Mouse (Mus musculus): ENCODE data around the gene Clrn1.

Clrn1 gene

DNA sequence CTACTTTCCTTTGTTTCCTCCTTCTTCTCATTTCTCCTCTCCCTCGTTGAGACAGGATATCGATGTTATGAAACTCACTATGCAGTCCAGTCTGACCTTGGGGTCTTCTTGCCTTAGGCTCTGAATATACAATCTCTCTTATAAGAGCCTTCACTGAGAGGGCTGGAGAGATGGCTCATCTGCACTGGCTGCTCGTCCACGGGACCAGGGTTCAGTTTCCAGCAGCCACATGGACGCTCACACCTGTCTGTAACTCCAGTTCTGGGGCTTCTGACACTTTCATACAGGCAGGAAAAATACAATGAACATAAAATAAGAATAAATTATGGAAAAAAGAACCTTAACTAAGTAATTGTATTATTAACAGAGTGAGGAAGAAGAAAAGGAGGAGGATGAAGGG, 53.6 kb downstream of the Clrn1 start:
- in situ Hi-C loops (cut with MboI, MseI) = no loop called here

DNA sequence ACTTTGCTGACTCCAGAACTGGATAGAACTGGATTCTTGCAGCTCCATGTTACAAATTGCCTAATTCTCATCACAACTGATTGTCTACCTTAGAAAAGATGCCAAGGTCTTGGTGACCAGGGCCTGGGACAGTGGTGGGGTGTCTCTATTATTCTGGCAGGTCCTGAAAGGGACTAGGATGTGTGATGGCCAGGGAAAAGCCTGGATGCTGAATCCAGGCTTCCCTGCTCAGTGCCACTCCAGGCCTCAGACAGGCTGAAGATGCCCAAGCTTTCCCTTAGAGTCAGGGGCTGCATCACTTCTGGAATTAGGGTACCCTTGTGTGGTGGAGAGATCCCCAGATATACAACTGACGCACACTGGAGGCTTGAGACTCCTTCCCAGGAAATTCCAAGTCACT, 55.2 kb downstream of the Clrn1 start:
- in situ Hi-C loops (cut with MboI, MseI) = no loop called here

DNA sequence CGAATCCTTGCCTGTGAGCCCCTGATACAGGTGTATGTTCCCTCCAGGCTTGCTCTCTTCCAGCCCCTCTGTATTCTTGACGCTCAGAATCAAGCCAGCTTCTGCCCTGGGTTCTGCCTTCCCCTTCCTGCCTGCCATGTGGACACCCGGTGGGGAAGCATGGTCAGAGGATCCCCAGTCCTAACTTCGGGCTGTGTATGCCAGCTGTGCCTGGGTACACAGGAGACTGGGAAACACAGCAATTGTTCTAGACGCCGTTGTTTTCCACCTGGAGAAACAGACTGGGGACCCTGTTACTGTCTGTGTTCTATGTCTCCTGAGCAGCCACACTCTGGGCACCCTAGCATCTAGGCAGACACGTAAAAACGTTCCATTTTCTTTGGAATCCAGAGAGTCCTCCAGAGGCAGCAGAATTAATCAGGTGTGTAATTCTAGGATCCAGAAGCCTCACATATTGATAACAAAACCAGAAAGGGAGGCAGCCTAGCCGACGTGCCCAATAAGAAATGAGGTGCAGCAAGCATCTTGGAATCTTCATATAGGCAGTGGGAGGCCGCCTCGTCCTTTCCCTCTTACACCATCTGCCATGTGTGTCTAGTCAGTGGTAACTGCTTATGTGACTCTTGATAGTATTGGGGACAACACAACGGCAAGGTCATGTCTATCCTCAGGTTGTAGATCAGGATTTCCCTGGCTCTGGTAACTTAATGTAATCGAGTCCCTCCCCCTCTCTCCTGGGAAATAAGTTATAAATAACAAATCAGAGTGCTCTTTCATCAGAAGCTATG, 56.6 kb downstream of the Clrn1 start:
- in situ Hi-C loops (cut with MboI, MseI) = no loop called here

DNA sequence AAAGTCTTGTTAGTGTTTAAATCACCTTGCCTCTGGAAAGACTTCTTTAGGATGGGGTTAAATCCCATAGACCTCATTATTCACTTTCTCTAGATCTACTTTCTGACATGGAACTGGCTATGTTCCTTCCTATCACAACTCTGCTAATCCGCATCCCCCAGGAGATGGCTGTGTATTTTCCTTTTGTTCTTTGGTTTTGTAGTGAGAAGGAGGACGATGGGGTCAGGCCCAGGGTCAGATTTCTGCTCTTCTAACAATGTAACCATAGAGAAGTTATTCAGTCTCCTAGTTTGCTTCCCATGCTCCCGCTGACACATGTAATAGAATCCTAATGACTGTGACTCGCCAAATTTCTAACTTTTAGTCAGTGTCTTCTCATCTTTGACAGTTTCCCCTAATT, 58.9 kb downstream of the Clrn1 start:
- in situ Hi-C loops (cut with MboI, MseI) = no loop called here

DNA sequence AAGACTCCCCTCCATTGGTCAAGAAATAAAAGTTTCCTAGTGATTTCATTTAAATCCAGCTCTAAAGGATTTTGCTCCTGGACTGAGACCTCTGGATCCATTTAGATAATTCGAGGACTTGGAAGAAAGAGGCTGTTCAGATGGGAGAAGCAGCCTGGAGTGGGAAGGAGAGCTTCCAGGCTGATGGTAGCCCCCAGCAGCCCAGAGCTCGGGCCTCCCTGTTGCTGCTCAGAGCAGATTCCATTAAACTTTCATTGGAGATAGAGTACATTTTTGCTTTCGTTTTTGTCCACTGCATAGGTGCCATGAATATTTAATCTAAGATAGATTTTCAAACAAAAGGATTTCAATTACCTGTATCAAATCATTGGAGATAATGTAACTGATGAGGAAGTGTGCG, 62.9 kb downstream of the Clrn1 start, which contains the start of gene Mindy4b-ps:
TSS of gene Mindy4b-ps (minus strand) at position 101 of the 400 bp plus-strand sequence.
- in situ Hi-C loops (cut with MboI, MseI) = no loop called here

DNA sequence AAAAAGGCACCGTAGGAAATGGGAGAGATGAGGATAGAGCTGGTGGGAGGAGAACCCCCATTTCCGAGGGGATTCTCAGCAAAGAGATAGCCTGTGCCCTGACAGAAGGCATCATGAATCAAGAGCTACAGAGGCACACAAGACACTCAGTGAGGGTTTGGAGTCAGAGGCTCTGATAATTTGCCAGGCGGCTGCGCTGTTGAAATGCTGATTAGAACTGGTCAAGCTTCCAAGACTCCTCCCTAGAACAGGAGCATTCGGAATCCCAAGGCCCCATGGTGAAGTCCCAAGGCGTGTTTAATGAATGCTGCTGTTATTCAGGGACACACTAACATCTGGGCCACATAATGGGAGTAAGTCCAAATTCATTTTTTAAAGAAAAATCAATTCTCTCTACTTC, 67.8 kb downstream of the Clrn1 start:
- in situ Hi-C loops (cut with MboI, MseI) = no loop called here

DNA sequence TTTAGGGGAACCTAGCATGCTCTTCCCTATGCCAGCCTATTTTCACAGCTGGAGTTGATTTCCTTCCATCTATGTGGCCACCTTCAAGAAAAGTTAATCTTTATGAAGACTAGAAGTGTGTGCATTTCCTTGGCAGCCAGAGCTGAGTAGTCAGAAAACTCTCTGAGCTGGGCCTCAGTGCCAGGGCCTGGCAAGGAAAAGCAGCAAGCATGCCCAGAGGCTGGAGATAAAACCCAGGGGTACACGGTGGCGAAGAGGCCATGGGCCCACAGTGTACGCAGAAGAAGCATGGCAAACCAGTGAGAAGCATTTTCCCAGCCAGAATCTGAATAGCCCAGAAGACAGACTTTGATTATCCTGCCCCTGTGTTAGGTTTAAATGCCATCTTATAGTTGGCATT, 70.9 kb downstream of the Clrn1 start:
- in situ Hi-C loops (cut with MboI, MseI) = no loop called here

DNA sequence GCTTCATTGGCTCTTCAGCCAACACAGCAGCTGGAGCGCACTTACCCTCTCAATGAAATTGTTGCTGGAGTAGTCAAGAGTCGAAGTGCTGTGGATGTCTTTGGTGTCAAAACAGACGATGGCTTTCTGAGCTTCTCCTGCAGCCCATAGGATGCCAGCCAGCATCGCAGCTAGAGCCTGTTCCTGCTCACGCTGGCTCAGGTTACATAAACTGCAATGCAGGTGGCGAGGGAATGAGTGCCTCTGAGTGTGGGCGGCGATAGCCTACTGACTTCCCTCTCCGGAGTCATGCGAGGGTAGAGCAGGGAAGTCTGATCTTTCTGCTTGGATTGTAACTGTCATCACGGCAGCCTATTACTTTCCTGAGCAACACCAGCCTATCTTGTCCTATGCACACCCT, 74.8 kb downstream of the Clrn1 start:
- in situ Hi-C loops (cut with MboI, MseI) = no loop called here

DNA sequence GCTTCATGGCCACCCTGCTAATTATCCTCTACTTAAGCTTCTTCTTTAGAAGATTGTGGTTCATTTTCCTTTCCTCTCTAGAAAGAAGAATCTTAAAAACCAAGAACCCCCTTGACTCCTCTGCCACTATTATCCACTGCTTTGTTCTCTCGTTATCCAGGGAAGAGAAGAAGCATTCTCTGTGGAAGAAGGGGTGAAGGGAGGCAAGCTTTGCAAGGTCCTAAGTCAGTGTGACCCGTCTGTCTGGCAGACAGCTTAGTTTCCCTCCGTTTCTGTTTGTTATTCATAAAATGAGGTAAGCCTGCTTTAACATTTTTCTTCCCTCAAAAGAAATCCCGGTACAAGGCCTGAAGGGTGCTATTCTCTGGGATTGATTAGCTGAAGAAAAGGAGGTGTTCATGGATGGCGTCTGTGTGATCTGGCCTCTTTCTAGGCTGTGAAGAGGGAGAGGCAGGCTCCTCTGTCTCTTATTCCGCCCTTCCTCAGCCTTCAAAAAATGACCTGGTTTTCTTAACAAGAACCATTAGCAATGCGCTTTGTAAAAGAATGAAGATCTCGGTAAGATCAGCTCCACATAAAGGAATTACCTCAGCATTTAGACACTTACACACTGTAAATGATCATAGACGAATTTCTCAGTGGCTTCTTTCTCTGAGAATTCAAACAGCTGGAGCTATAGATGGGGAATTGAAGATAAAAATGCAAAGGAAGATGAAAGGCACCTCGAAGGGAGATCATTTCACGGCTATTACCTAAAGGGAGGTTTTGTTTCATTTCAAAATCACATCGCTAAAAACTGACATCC, 75.8 kb downstream of the Clrn1 start:
- in situ Hi-C loops (cut with MboI, MseI) = no loop called here

DNA sequence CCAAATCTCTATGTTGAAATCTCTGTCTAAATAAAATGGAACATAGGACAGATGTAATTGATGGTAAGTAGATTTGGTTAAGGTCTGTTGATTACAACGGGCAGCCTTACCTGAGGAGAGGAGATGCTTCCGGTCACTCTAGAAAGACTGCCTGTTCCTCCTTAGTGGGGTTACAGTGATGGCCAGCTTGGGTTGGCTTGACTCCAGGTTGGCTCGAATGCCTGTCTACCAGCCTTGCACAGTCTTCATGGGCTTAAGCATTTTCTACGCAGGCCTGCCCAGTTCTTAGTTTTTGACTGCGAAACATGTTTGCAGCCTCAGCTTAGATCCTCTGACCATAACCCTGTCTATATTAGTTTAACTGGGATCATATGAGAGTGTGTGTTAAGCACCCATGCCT, 76.5 kb downstream of the Clrn1 start:
- in situ Hi-C loops (cut with MboI, MseI) = no loop called here

DNA sequence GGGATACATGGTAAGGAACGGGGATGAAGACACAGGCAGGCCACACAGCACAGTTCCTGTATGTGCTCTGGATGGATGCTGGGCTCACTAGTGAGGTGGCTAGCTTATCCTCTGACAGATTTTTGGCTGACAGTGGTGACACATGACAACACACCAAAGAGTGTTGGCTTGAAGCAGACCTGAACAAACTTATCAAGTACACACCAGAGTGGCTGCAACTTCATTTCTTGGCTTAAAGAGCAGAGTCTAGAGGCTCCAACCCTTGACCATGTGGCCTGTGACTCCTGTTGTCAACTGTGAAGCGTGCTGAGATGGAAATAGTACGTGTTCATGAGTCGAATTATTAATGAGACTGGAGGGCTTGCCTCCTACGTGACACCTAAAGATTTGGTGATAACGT, 80.4 kb downstream of the Clrn1 start:
- in situ Hi-C loops (cut with MboI, MseI) = no loop called here

DNA sequence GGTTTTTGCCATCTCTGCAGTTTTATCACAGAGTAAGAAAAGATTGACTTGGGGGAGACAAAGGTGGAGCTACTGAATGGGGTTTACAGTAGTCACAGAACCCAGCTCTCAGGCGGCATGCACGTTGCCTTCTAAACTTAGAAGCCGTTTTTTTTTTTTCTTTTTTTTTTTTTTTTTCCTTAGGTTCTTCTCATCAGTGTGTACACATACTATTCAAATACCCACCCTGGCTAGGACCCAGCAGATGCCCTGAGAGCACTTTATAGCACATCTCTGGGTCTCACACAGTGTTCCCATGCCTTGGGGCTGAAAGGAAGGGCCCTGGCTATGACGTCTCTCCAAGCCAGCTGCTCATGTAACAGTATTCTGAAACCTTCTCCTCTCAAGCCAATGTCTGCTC, 86.5 kb downstream of the Clrn1 start:
- in situ Hi-C loops (cut with MboI, MseI) = no loop called here

DNA sequence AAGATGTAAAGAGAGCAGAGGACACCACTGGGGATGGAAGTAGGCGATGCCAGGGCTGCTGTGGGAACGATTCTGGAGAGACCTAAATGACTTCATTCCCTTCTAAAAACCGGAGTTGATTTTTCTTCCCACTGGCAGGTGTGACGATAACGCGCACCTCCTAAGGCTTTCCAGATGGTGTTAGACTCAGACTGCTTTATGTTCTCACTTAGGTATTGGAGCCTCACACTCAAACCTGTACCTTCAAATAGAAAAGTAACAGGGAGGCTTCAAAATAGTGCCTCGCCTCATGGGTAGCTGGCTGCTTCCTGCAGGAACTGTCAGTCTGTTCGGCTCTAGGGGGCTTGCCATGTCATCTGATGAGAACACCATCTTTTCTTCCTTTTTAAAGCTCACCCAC, 86.9 kb downstream of the Clrn1 start:
- in situ Hi-C loops (cut with MboI, MseI) = no loop called here
